Mouse (Mus musculus): ENCODE results near the gene Nqo2. TPM values are rescaled to one million over a fixed set of nuclear protein-coding genes. Genes with fewer than 3 reads are reported as not detected.

The Nqo2 gene
- polyA plus RNA-seq, 1 experiment from 2014 or later = 25.8 TPM

DNA sequence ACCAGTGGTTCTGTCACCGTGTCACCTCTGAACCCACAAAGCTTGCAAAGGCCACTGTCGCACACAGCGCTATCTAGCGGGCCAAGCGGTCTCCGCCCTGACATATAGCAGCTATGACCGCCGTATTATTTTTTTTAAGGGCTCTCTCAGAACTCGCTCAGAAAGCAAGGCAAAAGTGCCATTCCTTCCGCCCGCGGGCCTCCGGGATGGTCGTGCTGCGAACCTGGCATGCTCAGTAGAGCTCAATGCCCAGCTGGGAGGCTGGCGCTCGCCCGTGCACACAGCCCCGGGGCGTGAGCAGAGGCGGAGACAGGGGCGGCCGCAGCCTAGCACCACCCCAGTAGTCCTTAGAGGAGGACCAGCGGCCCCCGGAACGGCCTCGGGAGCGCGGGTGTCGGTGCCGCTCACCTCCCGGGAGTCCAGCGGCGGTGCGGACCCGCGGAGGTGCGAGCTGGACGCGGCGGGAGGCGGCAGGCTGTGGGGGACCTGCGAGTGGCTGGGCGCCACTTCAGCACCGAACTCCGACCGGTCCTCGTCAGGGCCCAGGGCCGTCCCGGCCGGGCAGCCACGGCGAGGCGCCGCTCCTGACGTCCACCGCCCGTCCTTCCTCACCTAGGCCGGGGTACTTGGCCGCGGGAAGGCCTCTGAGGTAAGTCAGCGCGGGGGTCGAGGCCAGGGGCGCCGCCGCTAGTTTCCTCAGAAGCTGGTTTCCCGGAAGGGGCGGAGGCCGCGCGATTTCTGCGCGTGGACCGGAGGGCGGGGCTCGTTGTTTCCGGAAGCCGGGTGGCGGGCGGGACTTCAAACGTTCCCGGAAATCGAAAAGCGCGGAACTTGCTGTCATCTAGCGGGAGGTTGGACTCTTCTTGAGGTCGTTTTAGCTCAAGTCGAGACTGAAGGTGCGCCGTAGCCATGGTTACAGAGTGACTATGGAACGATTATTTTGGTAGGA, 37.8 kb downstream of the Nqo2 start, which contains the start of the genes Ripk1 and Serpinb6a:
Gene Ripk1 (plus strand): TSS at position 306 of the 949 bp plus-strand sequence.
Gene Serpinb6a (minus strand): TSS at position 737 of the 949 bp plus-strand sequence.
- peak; percentile 99 for ATAC-seq
- under 1% methylated on average over 92 of the region's 92 CpGs for WGBS (ENCODE audit: insufficient replicate concordance)

DNA sequence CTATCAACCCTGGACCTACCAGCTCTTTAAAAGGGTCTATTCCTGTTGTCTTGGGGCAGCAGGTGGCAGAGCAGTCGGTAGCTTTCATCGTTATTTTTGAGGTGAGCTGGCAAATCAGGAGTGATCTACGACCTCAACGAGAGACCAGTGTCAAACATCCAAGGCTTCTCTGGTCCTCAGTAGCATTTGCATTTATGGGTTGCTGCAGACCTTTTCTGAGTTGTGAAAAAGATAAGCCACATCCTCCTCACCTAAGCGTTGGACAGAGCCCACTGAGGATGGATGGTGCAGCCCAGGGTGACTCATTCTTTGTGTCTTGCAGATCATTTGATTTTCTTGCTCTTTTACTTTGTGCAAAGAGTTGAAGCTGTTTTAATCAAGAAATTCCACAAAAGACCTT, 38.6 kb downstream of the Nqo2 start:
- Histone ChIP-seq H3K9me3 (replicated peaks) (no peaks in the 10 kb centered on the region), H3K4me1 (peaks cover 42% of the 10 kb centered on the region), H3K27me3 (replicated peaks) (no peaks in the 10 kb centered on the region), H3K27ac (peak overlapping the region; percentile 90), H3K9ac (peak overlapping the region; percentile 89), H3K36me3 (0 out of 2 replicates have a peak, but pooled peaks cover 3% of the 10 kb centered on the region), H3K4me3 (peak overlapping the region; percentile 92), H3K4me2 (peak overlapping the region; percentile 92)
- WGBS (ENCODE audit: insufficient replicate concordance) = 2% methylated on average over 5 of the region's 5 CpGs
- no peak for ATAC-seq

More for the DNA sequence above, 37.8 kb downstream of the Nqo2 start, which contains the start of the genes Ripk1 and Serpinb6a:
- H3K4me2 ChIP-seq = peak within 1 kb of the TSS; percentile 92
- peak within 1 kb of the TSS; percentile 92 for H3K4me3 ChIP-seq
- H3K27ac ChIP-seq = peak within 1 kb of the TSS; percentile 90
- H3K9me3 ChIP-seq (replicated peaks) = no peaks in the 10 kb centered on the region
- H3K9ac ChIP-seq = peak within 1 kb of the TSS; percentile 89
- peaks cover 3% of the 10 kb centered on the region; the same call in 1 of the 2 replicates for H3K36me3 ChIP-seq
- H3K27me3 ChIP-seq (replicated peaks) = no peaks in the 10 kb centered on the region
- H3K4me1 ChIP-seq = peaks cover 41% of the 10 kb centered on the region

DNA sequence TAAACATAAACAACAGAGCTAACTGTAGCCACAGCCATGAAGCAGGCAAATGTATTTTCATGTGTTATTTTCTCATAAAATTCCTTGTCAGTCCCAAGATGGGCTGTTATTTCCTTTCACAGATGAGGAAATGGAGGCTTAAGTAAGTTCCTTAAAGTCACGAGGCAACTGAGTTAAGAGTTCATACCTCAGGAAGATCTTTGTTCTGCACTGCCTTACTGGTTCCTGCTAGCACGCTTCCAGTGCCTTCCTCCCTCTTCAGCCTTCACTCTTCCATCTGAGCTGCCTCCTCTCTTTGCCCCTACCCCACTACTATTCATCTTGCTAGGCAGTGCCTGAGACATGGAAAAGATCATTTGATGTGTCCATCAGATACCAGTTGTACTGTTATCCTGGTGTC, 42.7 kb downstream of the Nqo2 start:
- Histone ChIP-seq H3K4me3 (no peak overlapping the region), H3K27me3 (replicated peaks) (no peaks in the 10 kb centered on the region), H3K9ac (no peak overlapping the region), H3K4me2 (no peak overlapping the region), H3K9me3 (replicated peaks) (no peaks in the 10 kb centered on the region), H3K36me3 (peaks cover 35% of the 10 kb centered on the region), H3K27ac (peak overlapping the region; percentile 37; the same call in 1 of the 2 replicates), H3K4me1 (peaks cover 28% of the 10 kb centered on the region)
- ATAC-seq = no peak
- WGBS (ENCODE audit: insufficient replicate concordance) = 52% methylated on average over 2 of the region's 2 CpGs

DNA sequence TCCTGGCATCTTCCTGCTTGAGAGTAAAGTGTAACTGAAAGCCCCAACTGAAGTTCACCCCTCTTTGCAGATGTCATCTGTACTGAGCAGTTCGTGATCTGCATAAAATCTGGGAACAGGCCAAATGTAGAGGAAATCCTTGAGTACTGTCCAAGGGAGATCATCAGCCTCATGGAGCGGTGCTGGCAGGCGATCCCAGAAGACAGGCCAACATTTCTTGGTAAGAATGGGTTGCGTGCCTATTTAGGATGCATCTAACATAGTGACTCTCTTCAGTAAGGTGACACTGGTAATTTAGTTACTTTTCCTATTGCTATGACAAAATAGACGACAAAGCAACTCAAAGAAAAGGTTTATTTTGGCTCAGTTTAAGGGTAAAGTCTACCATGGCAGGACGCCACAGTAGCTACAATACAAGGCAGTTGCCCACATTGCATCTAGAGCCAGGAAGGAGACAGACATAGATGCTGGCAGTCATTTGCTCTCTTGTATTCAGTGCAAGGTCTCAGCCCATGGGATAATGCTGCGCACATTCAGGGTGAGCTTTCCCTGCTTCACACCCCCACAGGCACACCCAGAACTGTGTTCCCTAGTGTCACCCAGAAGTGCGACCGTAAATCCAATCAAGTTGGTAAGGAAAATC, 52.6 kb downstream of the Nqo2 start:
- 82% methylated on average over 9 of the region's 9 CpGs for WGBS (ENCODE audit: insufficient replicate concordance)
- Histone ChIP-seq H3K4me2 (no peak overlapping the region), H3K4me3 (no peak overlapping the region), H3K27me3 (replicated peaks) (no peaks in the 10 kb centered on the region), H3K27ac (no peak overlapping the region), H3K4me1 (no peaks in the 10 kb centered on the region), H3K9ac (no peak overlapping the region), H3K9me3 (replicated peaks) (no peaks in the 10 kb centered on the region), H3K36me3 (peaks cover 91% of the 10 kb centered on the region)
- ATAC-seq = no peak

DNA sequence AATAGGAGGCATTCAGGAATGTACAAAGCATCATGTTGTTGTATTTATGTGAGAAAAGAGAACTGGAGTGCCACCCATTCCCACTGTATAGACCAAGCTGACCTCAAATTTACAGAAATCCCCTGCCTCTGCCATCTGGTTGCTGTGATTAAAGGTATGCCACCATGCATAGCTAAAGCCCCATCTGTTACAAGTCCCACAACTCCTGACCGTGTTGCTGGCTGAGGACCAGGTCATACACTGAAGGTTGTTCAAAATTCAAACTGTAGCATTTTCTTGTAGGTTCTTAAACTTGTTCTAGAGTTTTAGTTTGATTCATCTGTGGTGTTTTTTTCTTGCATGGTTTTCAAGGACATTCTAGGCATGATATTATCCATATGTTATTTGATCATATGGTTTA, 54.0 kb downstream of the Nqo2 start:
- ATAC-seq = no peak
- 87% methylated on average over 1 of the region's 1 CpGs for WGBS (ENCODE audit: insufficient replicate concordance)
- H3K27ac ChIP-seq = no peak overlapping the region

DNA sequence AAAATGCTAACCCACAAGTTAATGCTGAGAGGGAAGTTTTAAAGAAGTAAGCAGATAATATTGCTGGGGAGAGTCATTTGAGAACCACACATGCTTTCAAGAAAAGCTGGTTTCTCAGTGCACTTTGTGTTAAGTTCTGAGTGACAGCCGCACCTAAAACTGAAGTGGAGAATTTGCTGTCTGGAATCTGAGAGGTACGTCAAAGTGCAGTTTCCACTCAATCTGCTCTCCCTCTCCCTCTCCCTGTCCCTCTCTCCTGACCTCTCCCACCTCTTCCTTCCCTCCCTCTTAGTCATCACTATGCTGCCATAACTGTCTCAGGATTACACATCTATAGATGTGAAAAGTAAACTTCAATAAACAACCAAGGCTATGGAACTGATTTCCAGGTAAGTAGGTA, 57.5 kb downstream of the Nqo2 start:
- no peak overlapping the region for H3K27ac ChIP-seq
- no peaks in the 10 kb centered on the region for H3K4me1 ChIP-seq
- H3K9me3 ChIP-seq (replicated peaks) = no peaks in the 10 kb centered on the region
- no peak overlapping the region for H3K4me2 ChIP-seq
- peaks cover 72% of the 10 kb centered on the region for H3K36me3 ChIP-seq
- WGBS (ENCODE audit: insufficient replicate concordance) = 86% methylated on average over 2 of the region's 2 CpGs
- no peaks in the 10 kb centered on the region for H3K27me3 ChIP-seq (replicated peaks)
- ATAC-seq = no peak
- H3K9ac ChIP-seq = no peak overlapping the region
- no peak overlapping the region for H3K4me3 ChIP-seq

More for the DNA sequence above, 54.0 kb downstream of the Nqo2 start:
- no peak overlapping the region for H3K9ac ChIP-seq
- H3K9me3 ChIP-seq (replicated peaks) = no peaks in the 10 kb centered on the region
- no peak overlapping the region for H3K4me3 ChIP-seq
- no peaks in the 10 kb centered on the region for H3K4me1 ChIP-seq
- H3K4me2 ChIP-seq = no peak overlapping the region
- H3K36me3 ChIP-seq = peaks cover 95% of the 10 kb centered on the region
- no peaks in the 10 kb centered on the region for H3K27me3 ChIP-seq (replicated peaks)

DNA sequence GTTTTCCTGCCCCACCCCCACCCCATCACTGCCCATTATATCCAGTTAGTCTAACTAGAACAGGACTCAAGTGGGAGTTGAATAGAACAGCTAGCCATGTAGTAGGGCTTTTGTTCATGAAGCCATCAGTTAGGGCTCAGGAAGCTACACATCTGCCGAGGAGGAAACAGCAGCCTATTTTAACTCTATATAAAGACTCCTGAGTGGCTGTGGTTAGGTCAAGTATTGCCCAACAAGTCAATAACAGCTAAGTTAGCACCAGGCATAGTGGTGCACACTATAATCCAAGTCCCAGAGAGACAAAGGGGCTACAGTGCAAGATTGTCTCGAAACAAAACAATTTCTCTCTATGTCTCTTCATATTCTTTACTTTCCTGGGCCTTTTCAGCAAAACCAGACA, 67.6 kb downstream of the Nqo2 start:
- Histone ChIP-seq H3K4me3 (no peak overlapping the region), H3K27ac (no peak overlapping the region), H3K36me3 (peaks cover 71% of the 10 kb centered on the region), H3K4me2 (no peak overlapping the region), H3K9ac (no peak overlapping the region), H3K4me1 (peaks cover 24% of the 10 kb centered on the region), H3K9me3 (replicated peaks) (no peaks in the 10 kb centered on the region), H3K27me3 (replicated peaks) (no peaks in the 10 kb centered on the region)
- WGBS (ENCODE audit: insufficient replicate concordance) = 45% methylated on average over 2 of the region's 2 CpGs
- ATAC-seq = no peak

DNA sequence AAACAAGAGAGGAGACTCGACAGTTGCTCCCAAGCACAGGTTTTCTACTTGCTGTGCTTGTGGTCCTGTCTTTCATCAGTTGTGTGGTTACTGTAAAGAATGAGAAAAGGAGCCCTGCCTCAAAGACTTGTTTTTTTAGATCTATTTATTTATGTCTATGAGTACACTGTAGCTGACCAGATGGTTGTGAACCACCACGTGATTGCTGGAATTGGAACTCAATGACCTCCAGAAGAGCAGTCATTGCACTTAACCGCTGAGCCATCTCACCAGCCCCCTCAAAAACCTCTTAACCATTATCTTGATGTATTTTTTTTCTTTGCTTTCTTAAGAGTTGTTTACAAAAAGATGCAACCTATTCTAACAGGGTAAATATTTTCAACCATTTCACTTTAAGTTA, 70.9 kb downstream of the Nqo2 start:
- H3K4me1 ChIP-seq = peaks cover 40% of the 10 kb centered on the region
- H3K4me3 ChIP-seq = no peak overlapping the region
- H3K27ac ChIP-seq = no peak overlapping the region
- H3K4me2 ChIP-seq = no peak overlapping the region
- H3K9me3 ChIP-seq (replicated peaks) = no peaks in the 10 kb centered on the region
- peaks cover 40% of the 10 kb centered on the region for H3K36me3 ChIP-seq
- WGBS (ENCODE audit: insufficient replicate concordance) = 73% methylated on average over 3 of the region's 3 CpGs
- H3K27me3 ChIP-seq (replicated peaks) = no peaks in the 10 kb centered on the region
- no peak overlapping the region for H3K9ac ChIP-seq
- no peak for ATAC-seq

DNA sequence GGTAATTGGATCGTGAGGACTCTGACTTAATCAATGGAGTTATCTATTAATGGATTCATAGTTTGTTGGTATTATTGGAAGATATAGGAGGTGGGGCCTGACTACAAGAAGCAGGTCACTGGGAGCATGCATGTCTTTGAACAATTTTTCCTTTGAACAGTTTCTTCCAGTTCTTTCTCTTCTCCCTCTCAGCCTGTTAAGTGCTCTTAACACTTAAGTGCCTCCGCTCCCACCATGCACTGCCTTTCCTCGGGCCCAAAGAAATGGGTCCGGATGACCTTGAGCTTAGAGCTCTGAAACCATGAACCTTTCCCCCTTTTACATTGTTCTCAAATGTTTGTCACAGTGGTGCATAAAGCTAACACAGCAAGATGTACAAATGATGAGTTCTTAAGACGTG, 72.2 kb downstream of the Nqo2 start:
- no peak for ATAC-seq
- Histone ChIP-seq H3K27ac (0 out of 2 replicates have a peak overlapping the region, but pooled peaks have one; percentile 55), H3K9me3 (replicated peaks) (no peaks in the 10 kb centered on the region), H3K4me1 (peaks cover 32% of the 10 kb centered on the region), H3K4me2 (0 out of 2 replicates have a peak overlapping the region, but pooled peaks have one; percentile 82), H3K27me3 (replicated peaks) (no peaks in the 10 kb centered on the region), H3K9ac (no peak overlapping the region), H3K4me3 (no peak overlapping the region), H3K36me3 (peaks cover 28% of the 10 kb centered on the region)
- WGBS (ENCODE audit: insufficient replicate concordance) = 83% methylated on average over 5 of the region's 5 CpGs

DNA sequence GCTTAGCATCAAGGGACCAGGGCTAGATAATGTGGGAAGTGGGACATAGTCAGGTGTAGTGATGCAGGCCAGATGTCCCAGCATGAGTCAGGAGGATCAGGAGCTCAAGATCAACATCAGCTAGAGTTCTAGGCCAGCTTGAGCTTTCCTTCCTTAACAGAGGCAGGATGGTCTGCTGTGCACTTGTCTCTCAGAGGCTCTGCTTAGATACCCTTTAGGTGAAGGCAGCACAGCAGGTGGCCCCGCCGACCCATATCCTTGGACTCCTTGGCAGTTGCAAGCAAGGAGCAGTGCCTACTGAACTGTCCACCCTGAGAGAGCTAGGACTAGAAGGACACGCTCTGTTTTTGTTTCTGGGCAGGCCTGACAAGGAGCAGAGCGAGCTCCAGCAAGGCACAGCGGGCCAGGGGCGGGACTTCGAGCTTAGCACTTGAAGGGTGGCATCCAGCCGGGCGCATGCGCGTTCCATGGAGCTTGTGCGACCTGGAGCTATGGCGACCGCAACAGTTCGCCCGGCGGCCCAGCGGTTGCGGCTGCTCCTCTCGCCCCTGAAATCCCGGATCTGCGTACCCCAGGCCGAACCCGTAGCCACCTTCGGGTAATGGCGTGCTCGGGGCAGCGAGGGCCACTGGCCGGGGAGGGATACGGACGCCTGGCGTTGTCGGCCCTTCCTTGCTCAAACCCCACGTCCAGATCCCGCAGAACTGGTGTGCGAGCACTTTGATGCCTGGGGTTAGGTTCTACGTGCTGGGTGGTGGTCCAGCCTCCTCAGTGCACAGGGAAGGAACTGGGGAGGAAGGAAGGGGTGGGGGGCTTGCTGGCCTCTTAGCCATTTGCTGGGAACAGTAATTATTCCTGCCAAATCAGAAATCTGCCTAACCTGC, 72.9 kb downstream of the Nqo2 start, which contains the start of gene Bphl:
Gene Bphl (plus strand): TSS at position 426 of the 884 bp plus-strand sequence.
- WGBS (ENCODE audit: insufficient replicate concordance) = under 1% methylated on average over 37 of the region's 37 CpGs
- Histone ChIP-seq H3K9me3 (replicated peaks) (no peaks in the 10 kb centered on the region), H3K4me1 (peaks cover 26% of the 10 kb centered on the region), H3K4me3 (peak within 1 kb of the TSS; percentile 80), H3K4me2 (peak within 1 kb of the TSS; percentile 82), H3K27me3 (replicated peaks) (no peaks in the 10 kb centered on the region), H3K36me3 (peaks cover 22% of the 10 kb centered on the region), H3K9ac (peak within 1 kb of the TSS; percentile 88), H3K27ac (peak within 1 kb of the TSS; percentile 55)
- peak; percentile 92 for ATAC-seq

DNA sequence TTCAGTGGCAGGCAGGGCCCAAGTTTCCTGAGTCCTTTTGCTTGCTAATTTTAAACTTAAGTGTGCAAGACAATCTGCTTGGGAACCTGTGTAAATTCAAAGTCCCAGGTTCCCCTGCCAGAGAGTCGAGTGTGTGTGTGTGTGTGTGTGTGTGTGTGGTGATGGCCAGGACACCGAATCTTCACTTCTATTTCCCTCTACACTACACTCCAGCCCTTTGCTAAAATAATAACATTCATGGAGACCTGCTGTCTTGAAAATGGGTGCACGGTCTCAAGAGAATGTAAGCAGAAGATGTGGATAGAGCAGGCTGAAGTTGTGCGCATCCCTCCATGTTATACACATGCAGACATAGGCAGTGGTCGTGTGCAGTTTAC, 73.6 kb downstream of the Nqo2 start:
- H3K36me3 ChIP-seq = peaks cover 16% of the 10 kb centered on the region
- peak overlapping the region; percentile 55 for H3K27ac ChIP-seq
- peak overlapping the region; percentile 80 for H3K4me3 ChIP-seq
- 50% methylated on average over 5 of the region's 5 CpGs for WGBS (ENCODE audit: insufficient replicate concordance)
- no peaks in the 10 kb centered on the region for H3K9me3 ChIP-seq (replicated peaks)
- peak overlapping the region; percentile 82 for H3K4me2 ChIP-seq
- no peak for ATAC-seq
- peaks cover 20% of the 10 kb centered on the region for H3K4me1 ChIP-seq
- no peaks in the 10 kb centered on the region for H3K27me3 ChIP-seq (replicated peaks)
- H3K9ac ChIP-seq = peak overlapping the region; percentile 88
